Mouse (Mus musculus) ES-Bruce4 (cell line): ENCODE measurements at regions not wholly inside any gene's neighbourhood (a gene's known extent, or its start where the extent isn't known, plus 50 kb on each side); places are given as distances from the start of the nearest gene placed in this dataset.

Experiments
- H3K27ac ChIP-seq: 2 replicates; pipeline ENCODE4 v1.5.1; 2012; ENCODE audit warnings: low read length, inconsistent platforms; ENCODE audit not compliant: insufficient read depth
- H3K27me3 ChIP-seq: 2 replicates; pipeline ENCODE4 v1.6.1; 2012; ENCODE audit warnings: mild to moderate bottlenecking, low read length, inconsistent platforms; ENCODE audit not compliant: control insufficient read depth, poor library complexity, insufficient read depth, severe bottlenecking
- H3K36me3 ChIP-seq: 2 replicates; pipeline ENCODE4 v1.6.1; 2012; ENCODE audit warnings: inconsistent platforms, mild to moderate bottlenecking, low read length, moderate library complexity; ENCODE audit not compliant: control insufficient read depth, poor library complexity, insufficient read depth, severe bottlenecking
- H3K4me1 ChIP-seq: one replicate; pipeline ENCODE4 v1.8.1; 2011; ENCODE audit warnings: low read length; ENCODE audit not compliant: control insufficient read depth, insufficient read depth
- H3K4me3 ChIP-seq: 2 replicates; pipeline ENCODE4 v1.5.1; 2011; ENCODE audit warnings: low read depth, mild to moderate bottlenecking, low read length
- H3K9ac ChIP-seq: 2 replicates; pipeline ENCODE4 v1.6.1; 2012; ENCODE audit warnings: low read depth, mild to moderate bottlenecking, inconsistent platforms; ENCODE audit not compliant: poor library complexity, severe bottlenecking
- H3K9me3 ChIP-seq: replicated peaks from 2 replicates; pipeline ENCODE4 v1.6.1; 2012; ENCODE audit warnings: mild to moderate bottlenecking, low read length, inconsistent platforms; ENCODE audit not compliant: control insufficient read depth, poor library complexity, insufficient read depth, severe bottlenecking
- CTCF ChIP-seq: IDR thresholded peaks from one replicate; pipeline ENCODE4 v1.8.1; 2011; ENCODE audit warnings: low read depth, low read length
- EP300 ChIP-seq: IDR thresholded peaks from 2 replicates; pipeline ENCODE4 v1.6.1; 2011; ENCODE audit warnings: low read depth, low read length; ENCODE audit not compliant: insufficient read depth
- POLR2A ChIP-seq: IDR thresholded peaks from one replicate; pipeline ENCODE4 v1.8.1; 2011; ENCODE audit warnings: low read length; ENCODE audit not compliant: insufficient read depth

GRCm38 (mm10) chr4:47610913-47611312, 136.5 kb downstream of the Sec61b start:
- TF ChIP-seq CTCF = no peak
- no peak for TF ChIP-seq EP300
- TF ChIP-seq POLR2A = no peak
- no peaks in the 10 kb centered on the region for H3K36me3 ChIP-seq
- H3K9me3 ChIP-seq = no peaks in the 10 kb centered on the region
- H3K9ac ChIP-seq = no peak overlapping the region
- H3K4me3 ChIP-seq = no peak overlapping the region
- H3K27me3 ChIP-seq = no peaks in the 10 kb centered on the region
- no peak overlapping the region for H3K27ac ChIP-seq
- H3K4me1 ChIP-seq = no peaks in the 10 kb centered on the region

GRCm38 (mm10) chr4:47616525-47616924, 142.1 kb downstream of the Sec61b start:
- H3K27me3 ChIP-seq = no peaks in the 10 kb centered on the region
- no peaks in the 10 kb centered on the region for H3K36me3 ChIP-seq
- H3K27ac ChIP-seq = no peak overlapping the region
- TF ChIP-seq EP300 (no peak), POLR2A (no peak), CTCF (no peak)
- H3K4me1 ChIP-seq = no peaks in the 10 kb centered on the region
- no peak overlapping the region for H3K4me3 ChIP-seq
- no peaks in the 10 kb centered on the region for H3K9me3 ChIP-seq
- no peak overlapping the region for H3K9ac ChIP-seq

- Histone ChIP-seq H3K4me3 (no peak overlapping the region), H3K36me3 (no peaks in the 10 kb centered on the region), H3K27me3 (no peaks in the 10 kb centered on the region), H3K27ac (no peak overlapping the region), H3K9ac (no peak overlapping the region), H3K9me3 (no peaks in the 10 kb centered on the region), H3K4me1 (no peaks in the 10 kb centered on the region)
- TF ChIP-seq CTCF (no peak), EP300 (no peak), POLR2A (no peak)
These were observed 146.2 kb downstream of the Sec61b start for GRCm38 (mm10) chr4:47620700-47621099.

- Histone ChIP-seq H3K4me1 (no peaks in the 10 kb centered on the region), H3K9ac (no peak overlapping the region), H3K27ac (no peak overlapping the region), H3K4me3 (no peak overlapping the region), H3K9me3 (no peaks in the 10 kb centered on the region), H3K27me3 (no peaks in the 10 kb centered on the region), H3K36me3 (no peaks in the 10 kb centered on the region)
- TF ChIP-seq POLR2A (no peak), EP300 (no peak), CTCF (no peak)
These were observed 148.6 kb downstream of the Sec61b start for GRCm38 (mm10) chr4:47622851-47623743.

GRCm38 (mm10) chr4:47630006-47630405, 155.5 kb downstream of the Sec61b start:
- Histone ChIP-seq H3K36me3 (no peaks in the 10 kb centered on the region), H3K27me3 (no peaks in the 10 kb centered on the region)
- TF ChIP-seq POLR2A = no peak
- no peak for TF ChIP-seq CTCF
- no peak for TF ChIP-seq EP300

GRCm38 (mm10) chr4:47630427-47630826, 156.0 kb downstream of the Sec61b start:
- Histone ChIP-seq H3K9me3 (no peaks in the 10 kb centered on the region), H3K4me1 (no peaks in the 10 kb centered on the region), H3K36me3 (no peaks in the 10 kb centered on the region), H3K4me3 (no peak overlapping the region), H3K27ac (no peak overlapping the region), H3K9ac (no peak overlapping the region), H3K27me3 (no peaks in the 10 kb centered on the region)
- no peak for TF ChIP-seq CTCF
- no peak for TF ChIP-seq POLR2A
- no peak for TF ChIP-seq EP300

More at GRCm38 (mm10) chr4:47630006-47630405, 155.5 kb downstream of the Sec61b start:
- H3K9me3 ChIP-seq = no peaks in the 10 kb centered on the region
- no peak overlapping the region for H3K27ac ChIP-seq
- no peak overlapping the region for H3K9ac ChIP-seq
- no peak overlapping the region for H3K4me3 ChIP-seq
- H3K4me1 ChIP-seq = no peaks in the 10 kb centered on the region
